Mouse (Mus musculus): ENCODE measurements around the gene Samd8. TPM values are rescaled to one million over a fixed set of nuclear protein-coding genes. Genes with fewer than 3 reads are reported as not detected.
A peak's percentile ranks its signal among the peaks of the same experiment; 100 is the strongest.

The Samd8 gene
- polyA plus RNA-seq, 1 experiment = 19.6 TPM

DNA sequence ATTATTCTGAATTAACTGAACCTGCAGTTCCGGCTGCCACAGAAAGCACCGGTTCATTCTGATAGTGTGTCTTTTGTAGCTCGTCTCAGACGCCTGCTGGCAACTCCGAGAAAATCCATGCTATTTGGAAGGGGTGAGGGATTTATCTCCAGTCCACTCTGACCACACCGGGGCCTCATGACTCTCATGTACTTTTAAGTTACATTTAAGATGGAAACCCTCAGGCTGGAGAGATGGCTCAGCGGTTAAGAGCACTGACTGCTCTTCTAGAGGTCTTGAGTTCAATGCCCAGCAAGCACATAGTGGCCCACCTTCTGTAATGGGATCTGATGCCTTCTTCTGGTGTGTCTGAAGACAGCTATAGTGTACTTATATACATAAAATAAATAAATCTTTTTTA lies 72.0 kb downstream of the Samd8 start:
- Histone ChIP-seq H3K4me3 (ENCODE audit: insufficient read depth, low read length) (no peak overlapping the region), H3K4me1 (ENCODE audit: control insufficient read depth, insufficient read depth, low read length) (peaks cover 50% of the 10 kb centered on the region), H3K27ac (ENCODE audit: insufficient read depth, low read depth, low read length) (peak overlapping the region; percentile 59)
- TF ChIP-seq CTCF (IDR thresholded peaks at IDR 0.05; ENCODE audit: low read depth, low read length) (no peak), POLR2A (IDR thresholded peaks at IDR 0.05; ENCODE audit: borderline replicate concordance, low read depth, low read length) (no peak)

DNA sequence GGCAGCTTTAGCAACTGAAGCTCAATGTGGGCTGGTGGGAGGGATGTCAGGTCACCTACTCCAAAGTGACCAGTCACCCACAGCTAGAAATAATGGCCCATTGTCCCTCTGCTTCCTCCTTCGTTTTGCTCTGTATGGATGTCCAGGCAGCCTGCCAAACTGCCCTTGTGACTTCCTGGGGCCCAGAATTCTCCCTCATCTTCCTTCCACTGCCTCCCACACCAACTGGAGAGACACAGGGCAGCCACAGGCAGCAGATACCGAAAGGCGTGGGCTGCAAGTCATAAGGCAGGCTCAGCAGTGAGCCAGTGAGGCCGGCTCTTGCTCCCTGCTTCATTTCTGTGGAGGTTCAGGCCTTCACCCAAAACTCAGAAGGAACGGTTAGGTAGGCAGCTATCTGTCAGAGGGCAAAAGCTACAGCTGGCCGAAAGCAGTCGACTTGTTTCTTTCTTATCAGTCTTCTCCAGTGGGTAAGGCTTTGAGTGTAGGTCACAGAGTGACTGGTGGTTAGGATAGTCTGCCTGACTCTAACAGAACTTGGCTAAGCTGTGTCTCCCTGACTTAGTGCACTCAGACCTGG lies 72.6 kb downstream of the Samd8 start:
- H3K27ac ChIP-seq (ENCODE audit: insufficient read depth, low read depth, low read length) = peak overlapping the region; percentile 99
- peak; percentile 83; the same call in 1 of the 2 replicates for TF ChIP-seq POLR2A (IDR thresholded peaks at IDR 0.05; ENCODE audit: borderline replicate concordance, low read depth, low read length)
- no peak for TF ChIP-seq CTCF (IDR thresholded peaks at IDR 0.05; ENCODE audit: low read depth, low read length)
- peak overlapping the region; percentile 46 for H3K4me3 ChIP-seq (ENCODE audit: insufficient read depth, low read length)
- peaks cover 50% of the 10 kb centered on the region for H3K4me1 ChIP-seq (ENCODE audit: control insufficient read depth, insufficient read depth, low read length)

DNA sequence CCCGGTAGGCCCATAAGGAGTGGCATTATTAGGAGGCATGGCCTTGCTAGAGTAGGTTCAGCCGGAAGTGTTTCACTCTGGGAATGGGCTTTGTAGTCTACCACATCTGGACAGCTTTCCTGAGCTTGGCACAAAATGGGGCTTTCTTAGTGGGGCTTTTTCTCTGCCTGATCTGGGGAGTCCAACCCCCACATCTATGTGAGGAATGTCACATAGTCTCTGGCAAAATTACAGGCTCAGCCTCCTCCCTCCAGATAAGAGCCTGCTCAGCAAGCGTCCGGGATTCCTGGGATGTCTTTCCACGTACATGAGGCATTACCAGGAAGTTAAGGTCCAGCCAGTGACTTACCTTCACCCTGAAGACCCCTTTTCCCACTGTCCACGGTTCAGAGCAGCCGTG lies 73.6 kb downstream of the Samd8 start:
- no peak for TF ChIP-seq CTCF (IDR thresholded peaks at IDR 0.05; ENCODE audit: low read depth, low read length)
- no peak for TF ChIP-seq POLR2A (IDR thresholded peaks at IDR 0.05; ENCODE audit: borderline replicate concordance, low read depth, low read length)
- Histone ChIP-seq H3K4me3 (ENCODE audit: insufficient read depth, low read length) (no peak overlapping the region), H3K4me1 (ENCODE audit: control insufficient read depth, insufficient read depth, low read length) (peaks cover 50% of the 10 kb centered on the region), H3K27ac (ENCODE audit: insufficient read depth, low read depth, low read length) (peak overlapping the region; percentile 99)

DNA sequence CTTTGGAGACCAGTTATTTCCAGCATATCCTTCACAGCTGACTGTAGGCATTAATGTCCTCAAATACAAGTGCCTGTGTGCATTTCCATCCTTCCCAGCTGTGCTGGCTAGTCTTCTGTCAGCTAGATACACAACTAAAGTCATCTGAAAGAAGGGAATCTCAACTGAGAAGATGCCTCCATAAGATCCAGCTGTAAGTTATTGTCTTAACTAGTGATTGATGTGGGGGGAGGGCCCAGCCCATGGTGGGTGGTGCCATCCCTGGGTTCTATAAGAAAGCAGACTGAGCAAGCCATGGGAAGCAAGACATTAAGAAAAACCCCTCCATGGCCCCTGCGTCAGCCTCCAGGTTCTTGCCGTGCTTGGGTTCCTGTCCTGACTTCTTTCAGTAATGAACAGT lies 74.6 kb downstream of the Samd8 start, which contains the start of gene Vdac2:
Gene Vdac2, plus strand, starts transcription at position 301 of the 400 bp plus-strand sequence.
- H3K27ac ChIP-seq (ENCODE audit: insufficient read depth, low read depth, low read length) = peak within 1 kb of the TSS; percentile 99
- TF ChIP-seq CTCF (IDR thresholded peaks at IDR 0.05; ENCODE audit: low read depth, low read length) = no peak
- H3K4me3 ChIP-seq (ENCODE audit: insufficient read depth, low read length) = no peak within 1 kb of the TSS
- peaks cover 55% of the 10 kb centered on the region for H3K4me1 ChIP-seq (ENCODE audit: control insufficient read depth, insufficient read depth, low read length)

GRCm38 (mm10) chr14:21825786-21826491 lies 75.6 kb downstream of the Samd8 start:
- Histone ChIP-seq H3K4me1 (ENCODE audit: control insufficient read depth, insufficient read depth, low read length) (peaks cover 55% of the 10 kb centered on the region), H3K4me3 (ENCODE audit: insufficient read depth, low read length) (no peak overlapping the region), H3K27ac (ENCODE audit: insufficient read depth, low read depth, low read length) (no peak overlapping the region)
- TF ChIP-seq POLR2A (IDR thresholded peaks at IDR 0.05; ENCODE audit: borderline replicate concordance, low read depth, low read length) (no peak), CTCF (IDR thresholded peaks at IDR 0.05; ENCODE audit: low read depth, low read length) (no peak)

DNA sequence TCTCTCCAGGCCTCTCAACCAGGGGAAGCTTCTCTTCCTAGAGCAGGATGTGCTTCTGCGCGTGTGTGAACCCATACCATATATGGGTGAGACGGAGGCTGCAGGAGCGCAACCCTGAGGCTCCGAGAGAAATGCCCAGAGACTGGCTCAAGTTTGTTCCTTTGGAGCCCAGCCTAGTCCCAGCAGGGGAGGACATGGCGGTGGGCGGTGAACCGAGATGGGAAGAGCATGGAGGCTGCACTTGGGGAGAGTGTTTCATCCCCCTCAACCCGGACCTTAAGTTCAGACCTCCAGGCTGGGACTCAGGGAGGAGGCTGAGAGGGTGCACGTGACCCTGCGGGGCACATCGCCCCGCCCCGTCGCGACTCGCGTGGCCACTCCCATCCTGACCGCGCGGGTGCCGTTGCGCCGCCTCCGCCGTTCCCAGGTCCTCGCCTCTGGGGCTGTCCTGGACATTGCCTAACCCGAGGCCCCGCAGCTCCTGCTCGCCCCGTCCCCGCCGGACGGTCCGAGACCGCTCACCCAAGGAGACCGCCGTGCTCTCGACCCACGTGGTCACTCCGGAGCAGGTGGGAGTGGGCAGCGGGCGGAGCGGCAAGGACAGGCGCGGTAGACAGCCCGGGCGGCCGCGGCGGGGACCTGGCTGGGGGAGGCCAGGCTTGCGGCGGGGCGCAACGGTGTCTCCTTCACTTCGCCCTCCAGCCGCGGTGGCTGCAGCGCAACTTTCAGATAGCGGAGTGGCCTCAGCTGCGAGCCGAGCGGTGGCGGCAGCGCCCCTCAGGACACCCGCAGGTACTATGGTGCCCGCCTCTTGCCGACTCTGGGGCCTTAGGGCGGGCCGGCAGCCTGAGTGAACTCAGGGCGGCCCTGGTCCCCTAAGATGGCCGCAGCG lies 80.8 kb downstream of the Samd8 start:
- Histone ChIP-seq H3K4me1 (ENCODE audit: control insufficient read depth, insufficient read depth, low read length) (peaks cover 32% of the 10 kb centered on the region), H3K27ac (ENCODE audit: insufficient read depth, low read depth, low read length) (peak overlapping the region; percentile 87), H3K4me3 (ENCODE audit: insufficient read depth, low read length) (peak overlapping the region; percentile 100)
- TF ChIP-seq POLR2A (IDR thresholded peaks at IDR 0.05; ENCODE audit: borderline replicate concordance, low read depth, low read length) = no peak
- no peak for TF ChIP-seq CTCF (IDR thresholded peaks at IDR 0.05; ENCODE audit: low read depth, low read length)

GRCm38 (mm10) chr14:21831830-21832403 lies 81.6 kb downstream of the Samd8 start:
- Histone ChIP-seq H3K4me3 (ENCODE audit: insufficient read depth, low read length) (peak overlapping the region; percentile 100), H3K27ac (ENCODE audit: insufficient read depth, low read depth, low read length) (peak overlapping the region; percentile 87), H3K4me1 (ENCODE audit: control insufficient read depth, insufficient read depth, low read length) (peaks cover 24% of the 10 kb centered on the region)
- TF ChIP-seq CTCF (IDR thresholded peaks at IDR 0.05; ENCODE audit: low read depth, low read length) = no peak
- TF ChIP-seq POLR2A (IDR thresholded peaks at IDR 0.05; ENCODE audit: borderline replicate concordance, low read depth, low read length) = no peak

DNA sequence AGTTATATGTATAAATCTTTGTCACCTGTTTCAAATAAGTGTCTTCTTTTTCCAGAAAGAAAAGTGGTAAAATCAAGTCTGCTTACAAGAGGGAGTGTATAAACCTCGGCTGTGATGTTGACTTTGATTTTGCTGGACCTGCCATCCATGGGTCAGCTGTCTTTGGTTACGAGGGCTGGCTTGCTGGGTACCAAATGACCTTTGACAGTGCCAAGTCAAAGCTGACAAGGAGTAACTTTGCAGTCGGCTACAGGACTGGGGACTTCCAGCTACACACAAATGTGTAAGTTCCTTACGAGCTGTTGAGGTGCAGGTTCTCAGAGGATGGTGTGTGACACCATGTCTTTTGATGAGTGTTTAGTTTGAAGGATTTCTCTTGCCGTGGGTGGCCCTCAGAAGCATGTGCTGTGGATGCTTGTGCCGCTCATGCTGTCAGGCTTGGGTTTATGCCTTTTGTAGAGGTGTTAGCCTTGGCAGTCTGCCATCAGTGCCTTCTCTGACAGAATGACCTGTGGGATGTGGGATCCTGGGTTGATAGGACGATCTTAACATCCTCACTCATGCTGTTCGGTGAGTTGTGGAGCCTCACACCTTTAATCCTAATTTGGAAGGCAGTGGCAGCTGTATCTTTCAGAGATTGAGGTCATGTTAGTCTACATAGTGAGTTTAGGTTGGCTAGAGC lies 88.1 kb downstream of the Samd8 start:
- Histone ChIP-seq H3K4me1 (ENCODE audit: control insufficient read depth, insufficient read depth, low read length) (peaks cover 16% of the 10 kb centered on the region), H3K4me3 (ENCODE audit: insufficient read depth, low read length) (no peak overlapping the region), H3K27ac (ENCODE audit: insufficient read depth, low read depth, low read length) (no peak overlapping the region)
- TF ChIP-seq CTCF (IDR thresholded peaks at IDR 0.05; ENCODE audit: low read depth, low read length) = no peak
- TF ChIP-seq POLR2A (IDR thresholded peaks at IDR 0.05; ENCODE audit: borderline replicate concordance, low read depth, low read length) = no peak
